Mouse (Mus musculus) intestine, embryonic 14.5 days (tissue): ENCODE results near the gene Zfp791. TPM values are rescaled to one million over a fixed set of nuclear protein-coding genes. Genes with fewer than 3 reads are reported as not detected.

Experiments
- ATAC-seq: fragments of 200-750 bp; cut with Nextera tagmentation; replicated peaks from 2 replicates; pipeline ENCODE4 v1.8.0; 2017; ENCODE audit warnings: low read depth, moderate number of reproducible peaks, moderate TSS enrichment, moderate library complexity; ENCODE audit not compliant: low FRiP score, low TSS enrichment
- DNase-seq: peaks from one replicate; pipeline ENCODE4 v3.0.0-alpha.2; 2018; ENCODE audit warnings: low spot score
- H3K27ac ChIP-seq: fragments of 300-500 bp; sonication (generic); 2 replicates; pipeline ENCODE4 v1.5.1; 2014; ENCODE audit warnings: low read depth, mild to moderate bottlenecking, control low read depth
- H3K27me3 ChIP-seq: fragments of 300-500 bp; sonication (generic); replicated peaks from 2 replicates; pipeline ENCODE4 v1.6.1; 2014; ENCODE audit warnings: low read length, control low read depth; ENCODE audit not compliant: control insufficient read depth, insufficient read depth
- H3K36me3 ChIP-seq: fragments of 300-500 bp; sonication (generic); 2 replicates; pipeline ENCODE4 v1.6.1; 2014; ENCODE audit warnings: low read length, control low read depth; ENCODE audit not compliant: control insufficient read depth, insufficient read depth
- H3K4me1 ChIP-seq: fragments of 300-500 bp; sonication (generic); replicated peaks from 2 replicates; pipeline ENCODE4 v1.6.1; 2014; ENCODE audit warnings: low read length, control low read depth, mixed read lengths; ENCODE audit not compliant: control insufficient read depth, insufficient read depth
- H3K4me2 ChIP-seq: fragments of 300-500 bp; sonication (generic); 2 replicates; pipeline ENCODE4 v1.6.1; 2014; ENCODE audit warnings: low read length
- H3K4me3 ChIP-seq: fragments of 300-500 bp; sonication (generic); 2 replicates; pipeline ENCODE4 v1.5.1; 2014; ENCODE audit warnings: low read depth, low read length, control low read depth, mixed read lengths
- H3K9ac ChIP-seq: fragments of 300-500 bp; sonication (generic); 2 replicates; pipeline ENCODE4 v1.6.1; 2014; ENCODE audit warnings: mild to moderate bottlenecking, low read length
- H3K9me3 ChIP-seq: fragments of 300-500 bp; sonication (generic); 2 replicates; pipeline ENCODE4 v1.6.1; 2016; ENCODE audit warnings: low read length, control low read depth; ENCODE audit not compliant: control insufficient read depth
- WGBS: fragments of 180-500 bp; shearing (Covaris S2); extraction: QIAGEN DNeasy Blood & Tissue Kit; methylation state at CpG from one replicate; pipeline ENCODE4 v1.1.7; 2014; 5-methylcytosine and 5-hydroxymethylcytosine counted together
- polyA plus RNA-seq: library from polyadenylated mRNA; unstranded; fragments of >200 nt; fragmentation: Nextera tagmentation; extraction: Ambion mirVana; gene quantifications from 2 replicates; pipeline ENCODE4 v1.2.1, GENCODE M21; 2014

Gene Zfp791
- polyA plus RNA-seq, 1 experiment from 2014 or later: 2.2 TPM

GRCm38 (mm10) chr8:85072364-85072929 is 50.4 kb downstream of the Zfp791 start:
- 36% methylated on average over 9 of the region's 9 CpGs for WGBS
- no peak for ATAC-seq

GRCm38 (mm10) chr8:85071514-85072281 is 51.2 kb downstream of the Zfp791 start, which contains the start of gene Dhps:
Dhps (plus strand) TSS chr8:85071757.
- peak within 1 kb of the TSS; percentile 94 for H3K4me3 ChIP-seq
- H3K9ac ChIP-seq: peak within 1 kb of the TSS; percentile 93
- H3K4me1 ChIP-seq: no peaks in the 10 kb centered on the region; the same call in 1 of the 2 replicates
- H3K9me3 ChIP-seq: no peaks in the 10 kb centered on the region
- peaks cover 35% of the 10 kb centered on the region for H3K36me3 ChIP-seq
- peak; percentile 84 for ATAC-seq
- peak; percentile 93 for DNase-seq
- H3K27ac ChIP-seq: peak within 1 kb of the TSS; percentile 97
- under 1% methylated on average over 68 of the region's 68 CpGs for WGBS
- H3K27me3 ChIP-seq: no peaks in the 10 kb centered on the region
- H3K4me2 ChIP-seq: peak within 1 kb of the TSS; percentile 79

More at GRCm38 (mm10) chr8:85072364-85072929, 50.4 kb downstream of the Zfp791 start:
- Histone ChIP-seq H3K27ac (peak overlapping the region; percentile 97; the same call in 1 of the 2 replicates), H3K27me3 (no peaks in the 10 kb centered on the region), H3K9me3 (no peaks in the 10 kb centered on the region), H3K4me2 (peak overlapping the region; percentile 79), H3K4me3 (peak overlapping the region; percentile 94), H3K4me1 (no peaks in the 10 kb centered on the region; the same call in 1 of the 2 replicates), H3K36me3 (peaks cover 36% of the 10 kb centered on the region), H3K9ac (peak overlapping the region; percentile 93)
- no peak for DNase-seq

- ATAC-seq (no peak), DNase-seq (no peak)
- peak overlapping the region; percentile 79 for H3K4me2 ChIP-seq
- peak overlapping the region; percentile 93 for H3K9ac ChIP-seq
- peaks cover 35% of the 10 kb centered on the region for H3K36me3 ChIP-seq
- no peaks in the 10 kb centered on the region for H3K9me3 ChIP-seq
- WGBS: 85% methylated on average over 5 of the region's 5 CpGs
- peak overlapping the region; percentile 94 for H3K4me3 ChIP-seq
- H3K4me1 ChIP-seq: no peaks in the 10 kb centered on the region; the same call in 1 of the 2 replicates
- peak overlapping the region; percentile 97 for H3K27ac ChIP-seq
- H3K27me3 ChIP-seq: no peaks in the 10 kb centered on the region
Measured at GRCm38 (mm10) chr8:85071041-85071440, 51.9 kb downstream of the Zfp791 start.

- H3K27me3 ChIP-seq: no peaks in the 10 kb centered on the region
- ATAC-seq (no peak), DNase-seq (no peak)
- H3K9ac ChIP-seq: no peak within 1 kb of the TSS
- H3K9me3 ChIP-seq: no peaks in the 10 kb centered on the region
- H3K27ac ChIP-seq: no peak within 1 kb of the TSS
- H3K4me3 ChIP-seq: no peak within 1 kb of the TSS
- peaks cover 19% of the 10 kb centered on the region; the same call in 1 of the 2 replicates for H3K36me3 ChIP-seq
- no peaks in the 10 kb centered on the region; the same call in 1 of the 2 replicates for H3K4me1 ChIP-seq
- H3K4me2 ChIP-seq: no peak within 1 kb of the TSS
Measured at GRCm38 (mm10) chr8:85067982-85068381, 54.9 kb downstream of the Zfp791 start, which contains the start of gene Gm5741. Gm5741 (minus strand) TSS chr8:85067982.

GRCm38 (mm10) chr8:85067155-85067554 is 55.7 kb downstream of the Zfp791 start:
- H3K27me3 ChIP-seq: no peaks in the 10 kb centered on the region
- H3K4me2 ChIP-seq: no peak overlapping the region
- ATAC-seq (no peak), DNase-seq (no peak)
- H3K4me1 ChIP-seq: no peaks in the 10 kb centered on the region
- no peak overlapping the region for H3K9ac ChIP-seq
- H3K36me3 ChIP-seq: peaks cover 19% of the 10 kb centered on the region; the same call in 1 of the 2 replicates
- H3K9me3 ChIP-seq: no peaks in the 10 kb centered on the region
- 97% methylated on average over 2 of the region's 2 CpGs for WGBS
- no peak overlapping the region for H3K27ac ChIP-seq
- no peak overlapping the region for H3K4me3 ChIP-seq

- Histone ChIP-seq H3K4me2 (no peak overlapping the region), H3K4me1 (peaks cover 14% of the 10 kb centered on the region; the same call in 1 of the 2 replicates), H3K9ac (no peak overlapping the region), H3K27me3 (no peaks in the 10 kb centered on the region), H3K36me3 (peaks cover 19% of the 10 kb centered on the region; the same call in 1 of the 2 replicates), H3K9me3 (no peaks in the 10 kb centered on the region), H3K4me3 (no peak overlapping the region), H3K27ac (no peak overlapping the region)
- WGBS: 29% methylated on average over 2 of the region's 2 CpGs
- no peak for ATAC-seq
- no peak for DNase-seq
Measured at GRCm38 (mm10) chr8:85065213-85065612, 57.7 kb downstream of the Zfp791 start.

- DNase-seq (no peak), ATAC-seq (no peak)
- H3K36me3 ChIP-seq: peaks cover 22% of the 10 kb centered on the region; the same call in 1 of the 2 replicates
- peaks cover 14% of the 10 kb centered on the region; the same call in 1 of the 2 replicates for H3K4me1 ChIP-seq
- 96% methylated on average over 4 of the region's 4 CpGs for WGBS
- H3K27ac ChIP-seq: no peak overlapping the region
- no peaks in the 10 kb centered on the region for H3K9me3 ChIP-seq
- H3K27me3 ChIP-seq: no peaks in the 10 kb centered on the region
- H3K4me3 ChIP-seq: no peak overlapping the region
- H3K9ac ChIP-seq: no peak overlapping the region
- H3K4me2 ChIP-seq: no peak overlapping the region
Measured at GRCm38 (mm10) chr8:85062603-85063002, 60.3 kb downstream of the Zfp791 start.

- Histone ChIP-seq H3K9me3 (no peaks in the 10 kb centered on the region), H3K4me3 (peak within 1 kb of the TSS; percentile 85), H3K27ac (no peak within 1 kb of the TSS), H3K4me2 (peak within 1 kb of the TSS; percentile 94), H3K4me1 (peaks cover 14% of the 10 kb centered on the region; the same call in 1 of the 2 replicates), H3K36me3 (peaks cover 27% of the 10 kb centered on the region), H3K27me3 (no peaks in the 10 kb centered on the region), H3K9ac (peak within 1 kb of the TSS; percentile 69)
- under 1% methylated on average over 52 of the region's 53 CpGs for WGBS
- ATAC-seq (peak; percentile 89), DNase-seq (peak; percentile 97)
Measured at GRCm38 (mm10) chr8:85059879-85060616, 62.8 kb downstream of the Zfp791 start, which contains the start of gene Fbxw9. Fbxw9 (plus strand) TSS chr8:85060055.
